Mouse (Mus musculus) lung, embryonic 16.5 days (tissue): ENCODE results near the gene Adgrd1. TPM values are rescaled to one million over a fixed set of nuclear protein-coding genes. Genes with fewer than 3 reads are reported as not detected.

ENCODE experiments used
- ATAC-seq: fragments of 200-750 bp; cut with Nextera tagmentation; 2 replicates; pipeline ENCODE4 v1.8.0; 2017; ENCODE audit warnings: low read depth, mild to moderate bottlenecking, moderate library complexity
- H3K27ac ChIP-seq: fragments of 300-500 bp; sonication (generic); 2 replicates; pipeline ENCODE4 v1.5.1; 2014; ENCODE audit warnings: mild to moderate bottlenecking, control low read depth, low read length
- H3K27me3 ChIP-seq: fragments of 300-500 bp; sonication (generic); 2 replicates; pipeline ENCODE4 v1.6.1; 2014; ENCODE audit warnings: low read depth, low read length, mixed read lengths; ENCODE audit not compliant: control insufficient read depth, insufficient read depth
- H3K36me3 ChIP-seq: fragments of 300-500 bp; sonication (generic); 2 replicates; pipeline ENCODE4 v1.6.1; 2014; ENCODE audit warnings: low read length; ENCODE audit not compliant: control insufficient read depth, insufficient read depth
- H3K4me1 ChIP-seq: fragments of 300-500 bp; sonication (generic); replicated peaks from 2 replicates; pipeline ENCODE4 v1.6.1; 2014; ENCODE audit warnings: low read length, mixed read lengths; ENCODE audit not compliant: control insufficient read depth, insufficient read depth
- H3K4me2 ChIP-seq: fragments of 300-500 bp; sonication (generic); 2 replicates; pipeline ENCODE4 v1.6.1; 2014; ENCODE audit warnings: low read depth, low read length, control low read depth
- H3K4me3 ChIP-seq: fragments of 300-500 bp; sonication (generic); 2 replicates; pipeline ENCODE4 v1.5.1; 2014; ENCODE audit warnings: mild to moderate bottlenecking, low read length, control low read depth
- H3K9ac ChIP-seq: fragments of 300-500 bp; sonication (generic); 2 replicates; pipeline ENCODE4 v1.6.1; 2014; ENCODE audit warnings: low read length, control low read depth
- H3K9me3 ChIP-seq: fragments of 300-500 bp; sonication (generic); 2 replicates; pipeline ENCODE4 v1.6.1; 2016; ENCODE audit warnings: low read length; ENCODE audit not compliant: control insufficient read depth
- WGBS: fragments of 180-500 bp; shearing (Covaris S2); extraction: QIAGEN DNeasy Blood & Tissue Kit; methylation state at CpG from one replicate; pipeline ENCODE4 v1.1.7; 2014; 5-methylcytosine and 5-hydroxymethylcytosine counted together
- polyA plus RNA-seq: library from polyadenylated mRNA; unstranded; fragments of >200 nt; fragmentation: Nextera tagmentation; extraction: Ambion mirVana; gene quantifications from 2 replicates; pipeline ENCODE4 v1.2.1, GENCODE M21; 2015

The Adgrd1 gene
- polyA plus RNA-seq, 1 experiment from 2014 or later = 1.8 TPM

DNA sequence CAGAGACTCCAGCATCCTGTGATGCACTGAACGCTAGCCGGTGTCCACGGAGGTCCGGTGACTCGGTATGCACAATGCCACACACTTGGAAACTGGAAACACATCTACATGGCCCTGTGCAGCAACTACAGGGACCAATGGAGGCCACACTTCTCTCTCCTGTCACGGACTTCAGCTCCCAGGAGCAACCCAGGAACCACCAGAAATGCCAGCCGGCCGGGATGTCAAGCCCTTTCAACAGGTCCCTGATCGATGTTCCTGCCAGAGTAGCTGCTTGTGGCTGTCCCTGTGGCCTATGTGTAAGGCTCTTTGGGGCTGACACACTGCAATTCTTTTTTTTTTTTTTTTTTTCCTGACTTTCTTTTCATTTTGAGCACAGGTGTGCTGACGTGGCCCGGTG, 32.4 kb upstream of the Adgrd1 start:
- Histone ChIP-seq H3K27me3 (peaks cover 5% of the 10 kb centered on the region), H3K4me3 (no peak overlapping the region), H3K4me1 (peaks cover 3% of the 10 kb centered on the region; the same call in 1 of the 2 replicates), H3K36me3 (no peaks in the 10 kb centered on the region), H3K9me3 (no peaks in the 10 kb centered on the region), H3K4me2 (no peak overlapping the region), H3K27ac (no peak overlapping the region), H3K9ac (no peak overlapping the region)
- no peak for ATAC-seq
- WGBS = 56% methylated on average over 11 of the region's 11 CpGs

DNA sequence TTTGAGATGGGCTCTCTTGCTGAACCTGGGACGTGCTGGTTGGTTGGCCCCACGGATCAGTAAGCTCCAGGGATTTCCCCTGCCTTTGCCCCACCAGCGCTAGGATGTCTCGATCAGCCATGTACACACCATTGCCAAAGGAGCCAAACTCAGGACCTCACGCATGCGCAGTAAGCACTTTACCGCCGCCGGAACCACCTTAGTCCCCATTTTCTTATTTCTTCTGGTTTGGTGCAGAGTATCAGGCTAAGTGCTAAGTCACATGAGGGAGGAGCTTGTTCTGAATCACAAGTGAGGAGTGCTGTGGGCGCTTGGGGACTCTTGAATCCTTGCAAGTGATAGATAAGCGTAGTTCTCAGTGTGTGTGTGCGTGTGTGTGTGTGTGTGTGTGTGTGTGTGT, 31.2 kb upstream of the Adgrd1 start:
- H3K9me3 ChIP-seq = no peaks in the 10 kb centered on the region
- no peak overlapping the region for H3K4me2 ChIP-seq
- WGBS = 71% methylated on average over 12 of the region's 12 CpGs
- H3K36me3 ChIP-seq = no peaks in the 10 kb centered on the region
- H3K4me1 ChIP-seq = peaks cover 3% of the 10 kb centered on the region; the same call in 1 of the 2 replicates
- no peak for ATAC-seq
- no peak overlapping the region for H3K27ac ChIP-seq
- H3K9ac ChIP-seq = no peak overlapping the region
- peaks cover 5% of the 10 kb centered on the region for H3K27me3 ChIP-seq
- no peak overlapping the region for H3K4me3 ChIP-seq

DNA sequence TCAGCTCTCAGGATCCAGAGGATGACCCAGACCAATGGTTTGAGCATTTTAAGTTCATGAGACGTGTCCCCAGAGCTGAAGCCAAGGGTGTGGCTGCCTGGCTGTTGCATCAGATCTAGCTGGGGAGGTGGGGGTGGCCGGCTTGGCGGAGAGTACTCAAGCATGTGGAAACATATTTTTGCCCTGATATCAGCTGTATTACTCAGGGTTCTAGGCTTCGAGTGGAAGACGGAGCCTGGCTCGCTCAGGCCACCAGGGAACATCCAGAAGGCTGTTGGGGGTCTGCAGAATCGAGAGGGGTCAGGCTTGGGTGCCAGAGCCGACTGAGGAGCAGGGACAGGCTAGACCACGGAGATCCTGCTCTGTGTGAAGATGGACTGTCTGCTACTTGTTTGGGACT, 30.6 kb upstream of the Adgrd1 start:
- Histone ChIP-seq H3K27ac (no peak overlapping the region), H3K4me1 (peaks cover 3% of the 10 kb centered on the region; the same call in 1 of the 2 replicates), H3K4me2 (no peak overlapping the region), H3K36me3 (no peaks in the 10 kb centered on the region), H3K9ac (no peak overlapping the region), H3K27me3 (peaks cover 5% of the 10 kb centered on the region), H3K9me3 (no peaks in the 10 kb centered on the region), H3K4me3 (no peak overlapping the region)
- WGBS = 52% methylated on average over 9 of the region's 9 CpGs
- peak; percentile 37 for ATAC-seq

DNA sequence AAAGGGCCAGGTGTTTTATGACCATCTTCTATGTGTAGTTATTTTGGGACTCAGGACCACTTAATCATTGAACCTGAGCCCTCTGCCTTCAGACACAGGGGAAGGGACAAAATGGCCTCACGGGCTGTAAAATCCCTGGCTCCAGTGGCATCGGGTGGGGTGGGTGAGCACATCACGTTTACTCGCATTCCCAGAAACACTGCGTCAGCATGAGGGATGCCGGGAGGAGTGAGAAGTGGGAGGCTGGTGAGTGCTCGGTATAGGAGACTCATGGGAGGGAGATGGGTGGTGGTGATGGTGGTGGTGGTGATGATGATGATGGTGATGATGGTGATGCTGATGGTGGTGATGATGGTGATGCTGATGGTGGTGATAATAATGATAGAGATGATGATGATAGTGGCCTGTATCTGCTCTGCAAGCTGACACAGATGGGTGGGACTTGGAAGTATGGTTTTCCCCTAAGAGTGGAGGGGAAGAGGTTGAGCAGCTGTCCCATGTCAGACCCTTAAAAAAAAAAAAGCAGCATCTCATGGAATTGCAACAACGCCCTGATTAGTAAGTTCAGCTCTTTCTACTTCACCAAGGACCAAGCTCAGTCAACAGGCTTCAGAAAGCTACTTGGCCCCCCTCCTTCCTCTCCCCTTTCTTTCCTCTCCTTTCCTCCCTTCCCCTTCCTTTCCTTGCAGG, 29.9 kb upstream of the Adgrd1 start:
- peak; percentile 37; the same call in 1 of the 2 replicates for ATAC-seq
- H3K27me3 ChIP-seq = peaks cover 3% of the 10 kb centered on the region
- WGBS = 72% methylated on average over 8 of the region's 8 CpGs

DNA sequence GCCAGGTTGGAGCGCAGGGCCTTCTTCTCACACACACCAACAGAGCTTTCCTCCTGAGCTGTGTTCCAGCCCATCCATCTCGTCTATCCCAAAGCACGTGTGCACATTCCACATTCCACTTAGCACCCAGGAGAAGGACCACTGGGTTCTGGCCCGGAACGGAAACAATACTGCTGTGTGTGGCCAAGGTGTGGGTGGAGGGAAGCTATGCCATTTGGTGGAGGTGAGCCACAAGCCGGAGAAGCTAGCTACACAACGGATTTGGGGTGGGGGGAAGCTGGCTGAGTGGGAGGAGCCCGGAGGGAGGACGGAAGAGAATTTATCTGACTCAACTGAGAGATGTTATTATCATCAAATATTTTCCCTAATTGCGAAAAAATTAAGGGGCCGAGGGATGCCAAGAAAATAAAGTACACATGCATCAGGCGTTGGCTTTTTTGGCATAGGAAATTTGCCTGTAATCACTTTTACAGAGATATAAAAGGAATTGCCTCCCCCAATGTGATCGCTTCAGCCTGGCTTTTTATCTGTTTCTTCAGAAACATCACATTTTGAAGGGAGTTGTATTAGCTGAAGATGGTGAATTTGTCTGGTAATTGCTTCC, 29.2 kb upstream of the Adgrd1 start:
- 0 out of 2 replicates have a peak overlapping the region, but pooled peaks have one; percentile 23 for H3K27ac ChIP-seq
- no peaks in the 10 kb centered on the region for H3K36me3 ChIP-seq
- H3K4me1 ChIP-seq = peaks cover 3% of the 10 kb centered on the region; the same call in 1 of the 2 replicates
- no peaks in the 10 kb centered on the region for H3K9me3 ChIP-seq
- H3K27me3 ChIP-seq = no peaks in the 10 kb centered on the region
- no peak overlapping the region for H3K9ac ChIP-seq
- no peak overlapping the region for H3K4me2 ChIP-seq
- 0 out of 2 replicates have a peak, but pooled peaks have one; percentile 16 for ATAC-seq
- H3K4me3 ChIP-seq = no peak overlapping the region
- 40% methylated on average over 13 of the region's 13 CpGs for WGBS

More for the DNA sequence above, 29.9 kb upstream of the Adgrd1 start:
- H3K27ac ChIP-seq = no peak overlapping the region
- no peak overlapping the region for H3K9ac ChIP-seq
- H3K9me3 ChIP-seq = no peaks in the 10 kb centered on the region
- H3K4me2 ChIP-seq = no peak overlapping the region
- H3K4me1 ChIP-seq = peaks cover 3% of the 10 kb centered on the region; the same call in 1 of the 2 replicates
- H3K4me3 ChIP-seq = no peak overlapping the region
- H3K36me3 ChIP-seq = no peaks in the 10 kb centered on the region

DNA sequence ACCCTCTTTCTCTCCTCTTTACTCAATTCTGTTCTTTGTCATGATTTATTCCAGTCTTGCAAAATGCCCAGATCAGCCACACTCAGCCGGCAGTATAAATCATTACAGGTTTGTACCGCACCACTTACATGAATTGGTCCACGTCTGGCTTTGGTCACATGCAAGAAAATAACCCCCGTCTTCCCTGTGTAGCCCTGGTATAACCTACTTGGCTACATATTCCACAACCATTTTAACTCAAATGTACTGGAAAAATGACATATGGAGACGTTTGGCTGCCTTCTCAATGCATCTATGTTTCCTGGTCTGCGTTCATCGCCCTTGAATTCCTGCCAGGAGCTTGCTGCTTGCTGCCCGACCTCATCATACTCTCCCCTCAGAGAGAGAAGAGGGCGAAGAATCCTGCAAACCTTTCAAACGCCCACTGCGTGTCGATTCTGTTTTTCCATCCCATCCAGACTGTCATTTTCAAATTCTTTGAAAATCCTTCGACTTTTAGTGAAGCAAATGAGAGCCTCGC, 24.7 kb upstream of the Adgrd1 start:
- no peak for ATAC-seq
- H3K4me1 ChIP-seq = peaks cover 3% of the 10 kb centered on the region; the same call in 1 of the 2 replicates

DNA sequence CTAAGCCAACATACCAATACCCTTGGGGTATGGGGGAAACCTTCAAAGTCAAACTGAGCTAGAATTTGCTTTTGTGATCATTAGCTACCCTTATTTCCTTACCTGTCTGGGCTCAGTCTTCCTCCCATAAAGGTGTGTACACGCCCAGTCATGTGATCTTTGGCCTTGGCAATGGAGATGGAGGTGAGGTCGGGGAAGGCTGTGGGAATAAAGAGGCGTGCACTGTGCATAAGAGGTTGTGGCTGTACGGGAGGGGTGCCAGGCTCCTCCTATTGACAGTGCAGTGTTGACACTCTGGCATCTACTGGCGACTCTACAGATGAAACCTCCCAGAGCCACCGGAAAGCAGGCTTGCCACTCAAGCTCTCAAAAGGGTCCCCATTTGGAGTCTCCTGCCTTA, 23.1 kb upstream of the Adgrd1 start:
- Histone ChIP-seq H3K4me2 (no peak overlapping the region), H3K36me3 (no peaks in the 10 kb centered on the region), H3K27ac (no peak overlapping the region), H3K9ac (no peak overlapping the region), H3K4me1 (no peaks in the 10 kb centered on the region), H3K9me3 (no peaks in the 10 kb centered on the region), H3K4me3 (no peak overlapping the region), H3K27me3 (no peaks in the 10 kb centered on the region)
- no peak for ATAC-seq
- 48% methylated on average over 6 of the region's 6 CpGs for WGBS

More for the DNA sequence above, 24.7 kb upstream of the Adgrd1 start:
- Histone ChIP-seq H3K9ac (no peak overlapping the region), H3K27ac (no peak overlapping the region), H3K36me3 (no peaks in the 10 kb centered on the region), H3K4me2 (no peak overlapping the region), H3K4me3 (no peak overlapping the region), H3K27me3 (no peaks in the 10 kb centered on the region), H3K9me3 (no peaks in the 10 kb centered on the region)
- WGBS = 56% methylated on average over 14 of the region's 14 CpGs

DNA sequence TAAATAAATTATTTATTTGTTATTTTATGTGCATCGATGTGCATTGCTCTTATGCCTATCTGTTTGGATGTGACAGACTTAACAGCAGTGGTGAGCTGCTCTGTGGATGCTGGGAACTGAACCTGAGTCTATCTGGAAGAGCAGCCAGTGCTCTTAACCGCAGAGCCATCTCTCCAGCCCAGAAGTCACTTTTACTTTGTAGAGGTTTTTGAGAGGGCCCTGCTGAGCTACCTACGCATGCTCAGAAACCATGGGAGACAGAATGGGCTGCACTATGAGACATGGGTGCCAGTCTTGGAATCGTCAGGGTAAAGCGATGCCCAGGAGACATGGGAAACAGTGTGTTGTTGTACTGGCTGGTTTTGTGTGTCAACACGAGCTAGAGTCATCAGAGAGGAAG, 20.5 kb upstream of the Adgrd1 start:
- no peak overlapping the region for H3K4me2 ChIP-seq
- no peaks in the 10 kb centered on the region for H3K27me3 ChIP-seq
- H3K27ac ChIP-seq = no peak overlapping the region
- H3K36me3 ChIP-seq = no peaks in the 10 kb centered on the region
- no peak for ATAC-seq
- WGBS = 75% methylated on average over 6 of the region's 6 CpGs
- no peaks in the 10 kb centered on the region for H3K4me1 ChIP-seq
- no peak overlapping the region for H3K4me3 ChIP-seq
- no peaks in the 10 kb centered on the region for H3K9me3 ChIP-seq
- H3K9ac ChIP-seq = no peak overlapping the region

DNA sequence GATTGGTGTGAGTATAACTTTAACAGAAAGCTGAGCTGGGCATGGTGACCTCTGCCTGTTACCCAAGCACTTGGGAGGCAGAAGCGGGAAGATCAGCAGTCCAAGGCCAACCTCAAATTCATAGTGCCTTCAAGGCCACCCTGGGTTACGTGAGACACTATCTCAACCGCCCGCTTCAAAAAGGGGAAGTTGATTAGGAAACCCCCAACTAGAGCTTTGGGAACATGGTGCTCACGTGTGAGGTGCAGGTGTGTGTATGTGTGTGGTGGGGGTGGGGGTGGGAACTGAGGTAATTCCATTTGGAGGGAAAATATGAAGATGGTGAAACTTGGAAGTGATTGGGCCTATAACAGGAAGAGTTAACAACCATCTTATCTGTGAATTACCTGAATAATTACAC, 19.3 kb upstream of the Adgrd1 start:
- no peak for ATAC-seq
- no peaks in the 10 kb centered on the region for H3K27me3 ChIP-seq
- no peaks in the 10 kb centered on the region for H3K4me1 ChIP-seq
- H3K4me3 ChIP-seq = no peak overlapping the region
- H3K4me2 ChIP-seq = no peak overlapping the region
- no peaks in the 10 kb centered on the region for H3K36me3 ChIP-seq
- H3K9ac ChIP-seq = no peak overlapping the region
- H3K27ac ChIP-seq = no peak overlapping the region
- H3K9me3 ChIP-seq = no peaks in the 10 kb centered on the region
- 80% methylated on average over 5 of the region's 5 CpGs for WGBS
